Mouse (Mus musculus) adrenal gland, postnatal 10 days (tissue): ENCODE measurements around the gene Lta. TPM values are rescaled to one million over a fixed set of nuclear protein-coding genes. Genes with fewer than 3 reads are reported as not detected.
"Not testable (repeated sequence)": the region's sequence is repeated elsewhere in the genome, so short reads cannot be mapped to it uniquely, and the experiment has no call there.

ENCODE experiments used
- DNase-seq: peaks from one replicate; pipeline ENCODE4 v3.0.0; 2021; ENCODE audit warnings: mixed read lengths
- total RNA-seq, 2 experiments: library from RNA; stranded (reverse); gene quantifications; 2 replicates each; pipeline ENCODE4 v1.2.3; 2021

The Lta gene
- total RNA-seq, 2 experiments from 2014 or later = 0.81 to 0.97 TPM

DNA sequence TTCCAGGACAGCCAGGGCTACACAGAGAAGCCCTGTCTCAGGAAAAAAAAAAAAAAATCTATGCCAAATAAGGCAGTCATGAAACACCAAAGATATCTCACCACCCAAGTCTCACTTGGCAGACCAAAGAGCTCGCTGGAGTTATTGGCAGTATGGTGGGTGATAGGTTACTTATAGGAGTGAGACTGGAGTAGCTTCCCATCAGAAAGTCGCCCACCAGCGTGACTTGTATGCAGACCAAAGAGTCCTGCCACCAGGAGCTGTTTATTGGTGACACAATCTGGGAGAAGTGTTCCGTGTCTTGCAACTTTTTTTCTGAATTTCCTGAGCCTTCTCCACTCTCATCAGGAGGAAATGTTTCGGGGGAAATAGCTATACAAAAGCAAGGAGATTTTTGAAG lies 34.5 kb upstream of the Lta start:
- no peak for DNase-seq

DNA sequence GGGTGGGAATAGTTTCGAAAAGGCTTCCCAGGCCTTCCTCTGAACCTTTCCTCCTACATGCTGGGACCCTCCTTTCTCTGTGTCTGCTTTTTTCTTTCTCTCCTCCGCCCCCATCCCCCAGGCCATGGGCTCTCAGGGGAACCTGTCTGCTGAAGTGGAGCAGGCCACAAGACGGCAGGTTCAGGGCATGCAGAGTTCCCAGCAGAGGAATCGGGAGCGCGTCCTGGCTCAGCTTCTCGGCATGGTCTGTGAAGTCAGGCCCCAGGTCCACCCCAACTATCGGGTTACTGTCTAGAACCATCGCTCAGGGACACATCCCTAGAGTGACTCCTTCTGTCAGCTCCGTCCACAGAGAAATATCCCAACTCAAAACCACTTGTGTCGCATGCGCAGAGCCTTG lies 32.4 kb upstream of the Lta start:
- no peak for DNase-seq

DNA sequence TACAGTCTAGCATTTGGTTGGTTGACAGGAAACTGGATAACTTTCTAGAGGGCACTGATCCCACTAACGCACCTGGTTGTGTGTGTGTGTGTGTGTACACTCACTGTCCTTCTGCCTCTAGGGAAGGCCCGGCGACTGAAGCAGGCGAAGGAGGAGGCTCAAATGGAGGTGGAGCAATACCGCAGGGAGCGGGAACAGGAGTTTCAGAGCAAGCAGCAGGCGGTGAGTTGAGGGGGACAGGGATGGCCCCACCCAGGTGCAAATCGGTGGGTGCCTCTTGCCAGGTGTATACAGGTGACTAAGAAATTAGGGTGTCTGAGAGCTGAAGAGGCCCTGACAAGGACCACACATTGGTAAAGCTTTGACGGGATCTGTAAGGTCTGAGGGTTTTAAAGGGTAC lies 31.8 kb upstream of the Lta start:
- DNase-seq = no peak

DNA sequence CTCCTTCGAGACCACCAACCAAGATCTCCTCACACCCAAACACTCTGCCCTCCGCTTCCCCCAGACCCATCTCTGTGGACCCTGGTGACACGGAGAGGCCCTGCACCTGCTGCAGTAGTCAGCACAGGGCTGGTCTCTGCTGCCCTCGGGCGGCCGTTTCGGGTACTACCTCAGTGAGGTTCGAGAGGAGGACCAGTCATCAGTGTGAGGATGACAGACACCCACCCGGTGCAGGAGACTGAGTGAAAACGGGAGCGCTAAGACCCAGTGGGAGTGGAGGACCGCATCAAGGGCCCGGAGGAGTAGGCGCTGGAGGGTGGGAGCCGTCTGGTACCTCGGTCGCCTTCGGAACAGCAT lies 31.2 kb upstream of the Lta start:
- DNase-seq = peak; percentile 99

DNA sequence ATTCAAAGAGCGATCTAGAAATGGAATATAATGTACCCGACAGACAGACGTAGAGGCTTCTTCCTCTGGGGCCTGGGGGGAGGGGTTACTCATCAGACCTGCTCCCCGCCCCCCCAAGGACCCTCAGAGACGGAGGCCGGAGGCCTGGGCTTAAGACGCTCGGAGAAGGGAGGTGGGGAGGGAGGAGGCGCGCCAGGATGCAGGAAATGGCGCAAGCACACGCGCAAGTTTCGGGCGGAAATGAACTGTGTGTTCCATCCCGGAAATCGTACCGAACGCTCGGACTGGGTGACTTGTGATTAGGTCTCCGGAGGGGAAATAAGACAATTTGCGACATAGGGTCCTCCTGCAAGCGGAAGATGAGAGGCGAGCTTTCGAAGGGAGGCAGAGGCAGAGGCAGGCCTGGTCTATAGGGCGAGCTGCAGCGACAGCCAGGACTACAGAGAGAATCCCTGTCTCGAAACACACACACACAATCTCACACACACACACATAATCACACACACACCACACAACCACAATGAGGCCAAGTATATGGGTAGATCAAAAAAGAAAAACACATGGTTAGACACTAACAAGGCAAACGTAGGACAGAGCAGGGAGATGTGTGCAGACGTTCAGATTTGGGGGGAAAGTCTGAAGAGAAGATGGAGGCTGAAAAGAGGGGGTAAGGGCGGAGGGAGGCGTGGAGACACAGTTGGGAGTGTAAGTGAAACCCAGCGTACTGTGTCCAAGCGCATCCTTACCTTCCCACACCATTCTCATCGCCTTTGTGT lies 30.7 kb upstream of the Lta start, which contains the start of gene Nfkbil1:
Gene Nfkbil1 (minus strand): TSS at position 179 of the 776 bp plus-strand sequence.
- peak; percentile 94 for DNase-seq

DNA sequence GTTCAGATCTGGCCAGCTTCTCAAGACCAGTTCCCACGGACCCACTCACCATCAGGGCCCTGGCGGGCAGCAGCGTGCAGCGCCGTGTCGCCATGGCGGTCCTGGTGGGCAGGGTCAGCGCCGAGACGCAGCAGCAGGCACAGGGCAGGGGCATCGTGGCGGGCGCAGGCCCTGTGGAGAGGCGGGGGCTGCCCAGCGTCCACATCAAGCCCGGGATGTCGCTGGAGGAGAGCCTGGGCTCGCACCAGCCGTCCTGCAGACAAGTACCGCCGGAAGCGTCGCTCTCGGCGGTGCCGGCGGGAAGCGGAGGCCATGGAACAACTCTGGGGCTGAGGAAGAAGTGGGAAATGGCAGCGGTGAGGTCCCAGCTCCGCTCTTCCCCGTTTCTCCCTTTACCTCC lies 29.8 kb upstream of the Lta start:
- peak; percentile 68 for DNase-seq

DNA sequence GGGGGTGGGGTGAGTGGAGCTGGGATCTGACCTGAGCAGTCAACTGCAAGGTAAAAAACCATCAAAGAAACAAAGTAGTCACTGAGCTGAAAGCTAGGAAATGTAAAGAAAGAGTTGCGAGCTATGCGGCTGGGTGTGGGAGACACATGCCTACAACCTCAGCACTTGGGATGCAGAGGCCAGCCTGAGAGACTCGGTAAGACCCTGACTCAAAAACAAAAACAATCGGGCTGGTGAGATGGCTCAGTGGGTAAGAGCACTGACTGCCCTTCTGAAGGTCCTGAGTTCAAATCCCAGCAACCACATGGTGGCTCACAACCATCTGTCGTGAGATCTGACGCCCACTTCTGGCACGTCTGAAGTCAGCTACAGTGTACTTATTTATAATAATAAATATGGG lies 28.9 kb upstream of the Lta start:
- not testable (repeated sequence) for DNase-seq

DNA sequence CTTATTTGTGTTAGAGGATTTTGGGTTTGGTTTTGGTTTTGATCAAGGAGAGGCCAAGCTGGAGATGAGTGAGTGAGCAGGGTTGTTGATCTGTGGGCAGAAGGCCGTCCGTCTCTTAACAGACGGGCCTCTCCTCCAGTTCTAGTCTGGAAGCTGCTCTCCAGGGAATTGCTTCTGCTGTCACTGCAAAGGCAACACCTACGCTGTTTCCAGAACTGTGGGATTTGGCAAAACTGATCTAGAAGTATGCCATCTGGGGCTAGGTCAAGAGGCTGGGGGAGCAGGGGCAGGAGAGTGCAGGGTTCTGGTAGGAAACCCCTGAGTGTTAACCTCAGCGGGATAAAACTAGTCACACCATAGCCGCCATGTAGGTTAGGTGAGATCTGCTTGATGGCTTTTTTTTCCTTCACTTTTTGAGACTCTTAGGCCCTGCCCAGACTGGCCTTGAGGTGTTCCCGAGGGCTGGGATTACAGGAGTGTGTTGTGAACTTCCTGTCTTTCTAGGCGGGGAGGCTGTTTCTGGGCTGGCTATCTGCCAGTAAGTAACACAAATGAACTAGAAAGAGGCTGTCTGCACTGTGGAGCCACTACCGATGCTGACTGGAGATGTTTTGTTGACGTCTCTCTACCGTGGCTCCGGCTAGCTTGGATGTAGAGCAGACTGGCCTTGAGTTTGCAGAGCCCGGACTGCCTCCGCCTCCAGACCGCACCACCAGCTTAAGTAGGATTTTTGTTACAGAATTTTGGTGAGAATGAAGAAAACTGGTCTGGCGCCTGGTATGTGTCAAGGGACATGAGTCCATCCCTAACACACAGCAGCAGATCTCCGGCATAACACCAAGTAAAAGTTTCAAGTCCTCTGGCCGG lies 28.2 kb upstream of the Lta start, which contains the start of gene Atp6v1g2:
Gene Atp6v1g2 (plus strand): TSS at position 547 of the 867 bp plus-strand sequence.
- peak; percentile 54 for DNase-seq

DNA sequence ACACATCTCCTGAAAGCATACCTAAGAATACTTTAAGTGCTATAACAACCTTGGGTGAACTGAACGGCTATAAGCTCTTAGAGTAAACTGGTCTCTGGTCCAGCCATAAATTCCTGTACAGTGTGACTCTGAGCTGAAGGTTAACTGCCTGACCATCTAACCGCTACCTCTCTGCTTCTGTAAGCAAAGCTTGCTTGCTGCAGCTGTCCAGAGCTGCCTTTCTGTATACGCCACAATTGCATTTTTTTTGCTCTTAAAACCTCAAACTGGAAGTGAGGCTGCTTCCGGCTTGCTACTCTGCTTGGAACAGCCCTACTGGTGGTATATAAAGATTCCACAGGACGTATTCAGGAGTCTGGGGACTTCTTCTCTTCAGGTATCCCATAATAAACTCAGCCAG lies 27.5 kb upstream of the Lta start:
- no peak for DNase-seq

DNA sequence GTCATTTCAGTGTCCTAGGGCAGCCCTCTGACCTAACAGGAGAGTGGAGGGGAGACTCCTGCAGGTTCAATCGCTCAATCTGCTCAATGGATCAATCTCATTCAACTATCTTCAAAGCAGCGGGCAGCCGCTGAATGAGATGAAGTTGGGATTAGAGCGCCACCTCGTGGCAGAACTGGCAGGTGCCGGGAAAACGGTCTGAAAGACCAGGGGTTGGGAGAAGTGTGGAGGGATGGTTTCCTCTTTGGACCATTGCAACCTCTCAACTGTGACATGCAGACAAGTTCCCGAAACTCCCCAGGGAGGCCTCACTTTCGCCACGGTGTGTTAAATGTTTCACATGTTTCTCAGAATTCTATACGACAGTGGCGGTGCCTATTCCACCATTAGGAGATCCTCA lies 26.9 kb upstream of the Lta start:
- DNase-seq = peak; percentile 92

DNA sequence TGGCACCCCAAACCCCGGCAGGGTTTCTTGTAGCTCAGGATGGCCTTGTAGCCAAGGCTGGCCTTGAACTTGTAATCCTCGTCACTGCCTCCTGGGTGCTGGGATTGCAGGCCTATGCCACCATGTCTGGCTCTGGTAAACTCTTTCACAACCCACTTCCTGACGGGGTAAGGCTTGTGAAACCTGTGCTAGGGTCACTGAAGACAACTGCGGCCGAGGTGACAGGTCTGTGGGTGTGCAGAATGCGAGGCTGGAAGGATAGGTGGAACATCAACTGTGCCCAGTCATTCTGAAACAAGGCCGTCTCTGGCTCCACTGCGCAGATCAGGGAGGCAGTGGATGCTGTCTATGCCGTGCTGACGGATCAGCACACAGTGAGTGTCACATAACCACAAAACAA lies 25.9 kb upstream of the Lta start:
- DNase-seq = no peak

DNA sequence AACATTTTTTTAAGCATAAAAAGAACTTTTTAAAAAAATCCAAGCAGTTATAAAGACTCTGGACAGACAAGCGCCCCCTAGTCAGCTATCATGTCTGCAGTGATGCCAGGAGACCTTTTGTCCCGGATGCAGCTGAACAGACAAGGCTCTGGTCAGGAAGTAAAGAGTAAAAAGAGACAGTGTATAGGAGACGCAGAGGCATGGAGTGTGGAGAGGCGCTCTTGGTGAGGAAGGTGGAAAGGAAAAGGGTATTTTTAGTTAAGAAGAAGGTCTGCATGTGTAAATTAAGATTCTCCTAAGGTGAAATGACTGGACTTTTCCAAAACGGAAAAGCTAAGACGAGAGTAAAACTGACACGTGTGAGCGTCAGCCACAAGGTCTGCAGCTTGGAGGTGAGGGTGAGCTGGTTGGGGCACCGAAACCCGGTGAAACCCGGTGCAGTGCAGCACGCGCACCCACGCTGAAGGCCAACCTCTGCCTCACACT lies 21.5 kb upstream of the Lta start:
- DNase-seq = no peak

DNA sequence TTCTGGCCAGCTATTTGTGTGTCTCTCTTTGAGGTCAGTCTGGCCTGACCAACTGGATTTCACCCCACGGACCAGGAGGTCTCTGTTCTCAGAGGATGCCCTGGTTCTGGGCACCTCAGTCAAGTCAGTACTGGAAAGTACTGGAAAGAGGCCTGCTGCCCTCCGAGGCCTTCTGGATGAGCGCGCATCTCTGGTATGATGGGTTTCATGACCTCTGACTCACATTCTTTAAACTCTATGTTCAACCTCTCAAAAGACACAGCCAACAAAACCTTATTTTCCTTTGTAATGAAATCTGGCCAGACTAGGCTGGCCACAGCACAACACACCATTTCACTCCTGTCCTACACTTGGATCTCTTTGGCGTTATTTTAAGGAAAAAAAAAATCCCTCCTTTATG lies 20.3 kb upstream of the Lta start:
- DNase-seq = no peak

DNA sequence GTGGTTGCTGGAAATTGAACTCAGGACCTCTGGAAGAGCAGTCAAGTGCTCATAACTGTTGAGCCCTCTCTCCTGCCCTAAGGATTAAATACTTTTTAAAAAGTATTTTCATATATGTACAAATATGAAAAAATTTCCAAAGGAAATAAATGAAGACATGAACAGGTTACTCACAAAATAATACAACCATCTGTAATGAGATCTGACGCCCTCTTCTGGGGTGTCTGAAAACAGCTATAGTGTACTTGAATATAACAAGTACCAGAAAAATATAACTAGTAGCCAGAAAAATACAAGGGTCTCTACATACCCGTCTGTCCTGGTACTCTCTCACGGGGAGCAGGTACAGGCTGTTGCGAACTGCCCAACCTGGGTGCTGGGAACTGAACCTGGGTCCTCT lies 19.5 kb upstream of the Lta start:
- no peak for DNase-seq

DNA sequence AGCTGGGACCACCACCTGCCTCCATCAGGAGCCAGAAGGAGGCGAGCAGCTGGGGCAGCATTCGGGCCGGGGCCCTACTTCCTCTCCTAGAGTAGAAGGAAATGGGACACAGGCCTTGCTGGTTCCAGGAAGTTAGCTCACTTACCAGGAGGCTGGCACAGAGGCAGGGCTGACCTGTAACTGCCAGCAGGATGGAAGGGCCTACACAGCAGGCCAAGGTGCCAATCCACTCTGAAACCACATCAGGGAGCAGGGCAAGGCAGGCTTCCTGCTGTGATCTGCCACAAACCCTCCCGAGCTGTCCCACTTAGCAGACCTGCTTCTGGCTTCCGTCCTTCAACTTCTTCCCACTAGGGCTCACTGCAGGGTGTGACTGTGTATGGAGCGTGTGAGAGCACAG lies 17.1 kb upstream of the Lta start:
- no peak for DNase-seq

DNA sequence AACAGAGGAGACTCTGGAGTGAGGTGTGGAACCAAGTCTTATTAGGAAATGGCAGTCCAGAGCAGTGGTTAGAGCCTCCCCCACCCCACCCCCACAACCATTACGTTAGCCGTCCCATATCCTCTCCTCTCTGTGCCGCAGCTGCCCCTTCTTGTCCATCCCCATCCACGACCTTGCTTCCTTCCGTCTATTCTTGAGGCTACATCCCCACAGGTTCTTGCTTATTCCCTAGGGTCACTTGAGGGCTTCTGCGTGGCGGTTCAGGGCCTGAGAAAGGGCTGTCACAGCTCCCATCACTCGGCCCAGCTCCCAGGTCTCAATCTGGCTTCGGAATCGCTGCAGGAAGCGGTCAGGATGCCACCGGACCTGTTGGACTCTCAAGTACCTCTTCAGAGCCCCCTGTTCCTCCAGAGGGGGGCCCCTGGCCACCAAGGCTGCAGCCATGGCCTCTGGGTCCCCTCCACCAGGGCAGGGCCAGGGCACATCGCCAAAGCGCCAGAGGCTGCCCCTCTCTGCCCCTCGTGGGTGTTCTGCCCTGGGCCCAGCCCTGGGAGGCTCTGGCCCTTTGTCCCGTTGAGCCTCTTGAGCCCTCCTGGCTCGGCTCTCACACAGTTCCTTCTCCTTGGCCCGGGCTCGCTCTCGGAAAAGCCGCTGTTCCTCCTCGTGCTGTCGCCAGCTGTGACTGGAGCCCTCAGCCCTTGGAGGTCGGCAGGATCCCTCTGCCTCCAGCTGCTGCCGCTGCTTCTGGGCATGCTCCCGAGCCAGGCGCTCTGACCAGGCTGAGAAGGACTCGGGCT lies 15.2 kb upstream of the Lta start, which contains the start of gene Gm16181:
Gene Gm16181 (plus strand): TSS at position 679 of the 797 bp plus-strand sequence.
- DNase-seq = no peak

DNA sequence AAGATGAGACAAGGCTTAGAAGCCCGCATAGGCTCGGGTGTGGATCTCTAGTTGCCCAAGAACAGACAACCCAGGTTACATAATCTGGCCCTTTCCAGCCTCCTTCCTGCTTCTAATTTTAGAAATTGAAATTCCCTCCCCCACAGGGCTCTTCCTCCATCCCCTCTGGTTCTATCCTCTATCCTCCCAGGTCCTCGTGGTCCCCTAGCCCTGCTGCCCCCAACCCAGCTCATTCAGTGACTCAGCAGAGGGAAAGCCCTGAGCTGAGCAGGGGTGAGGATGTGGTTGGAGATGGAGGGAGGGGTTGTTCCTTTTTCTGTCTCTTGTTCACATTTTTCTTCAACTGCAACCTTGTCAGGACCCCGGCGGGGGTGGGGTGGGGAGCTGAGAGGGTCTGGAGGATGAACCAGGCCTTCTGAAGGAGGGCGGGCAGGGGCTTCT lies 14.5 kb upstream of the Lta start:
- no peak for DNase-seq

DNA sequence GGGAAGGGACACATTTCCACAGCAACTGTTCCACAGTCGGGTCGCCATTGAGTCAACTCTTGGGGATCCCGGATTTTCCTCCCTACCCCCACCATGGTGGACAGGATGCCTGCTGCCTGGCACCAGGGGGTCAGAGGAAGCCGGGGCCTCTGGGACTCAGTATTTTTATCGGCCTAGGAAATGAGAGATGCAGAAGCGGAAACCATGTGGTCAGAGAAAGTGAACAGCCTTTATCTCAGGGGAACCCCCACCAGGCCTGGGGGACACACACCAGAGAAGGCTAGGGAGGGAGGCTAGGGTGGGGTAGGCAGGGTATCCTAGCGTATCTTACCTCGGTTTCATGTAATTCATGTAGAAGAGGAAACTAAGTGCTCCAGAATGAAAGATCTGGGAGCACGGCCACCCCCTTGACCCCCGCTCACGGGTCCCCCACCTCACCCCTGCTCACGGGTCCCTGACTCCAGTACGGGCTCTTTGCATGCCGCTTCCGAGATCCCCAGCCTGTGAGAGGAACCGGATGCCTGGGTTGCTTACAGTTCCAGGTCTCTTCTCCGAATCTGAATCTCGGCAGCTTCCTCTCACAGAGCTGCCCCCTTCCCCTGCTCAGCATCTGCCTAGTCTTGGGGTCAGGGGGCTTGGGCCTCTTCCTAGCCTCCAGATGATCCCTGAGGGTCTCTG lies 13.5 kb upstream of the Lta start:
- DNase-seq = peak; percentile 48

DNA sequence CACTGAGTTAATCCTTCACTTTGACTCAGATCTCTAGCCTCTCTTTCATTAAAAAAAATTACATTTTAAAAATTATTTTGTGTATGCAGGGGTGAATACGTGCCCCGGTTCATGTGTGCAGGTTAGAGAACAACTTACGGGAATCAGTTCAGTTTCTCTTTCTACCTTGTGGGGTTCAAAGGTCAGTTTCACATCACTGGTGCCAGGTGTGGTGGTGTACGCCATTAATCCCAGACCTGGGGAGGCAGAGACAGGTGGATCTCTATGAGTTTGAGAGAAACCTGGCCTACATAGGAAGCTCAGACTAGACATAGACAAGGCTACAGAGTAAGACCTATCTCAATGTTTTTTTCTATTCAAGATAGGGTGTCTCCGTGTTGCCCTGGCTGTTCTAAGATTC lies 7.9 kb upstream of the Lta start:
- DNase-seq = no peak

DNA sequence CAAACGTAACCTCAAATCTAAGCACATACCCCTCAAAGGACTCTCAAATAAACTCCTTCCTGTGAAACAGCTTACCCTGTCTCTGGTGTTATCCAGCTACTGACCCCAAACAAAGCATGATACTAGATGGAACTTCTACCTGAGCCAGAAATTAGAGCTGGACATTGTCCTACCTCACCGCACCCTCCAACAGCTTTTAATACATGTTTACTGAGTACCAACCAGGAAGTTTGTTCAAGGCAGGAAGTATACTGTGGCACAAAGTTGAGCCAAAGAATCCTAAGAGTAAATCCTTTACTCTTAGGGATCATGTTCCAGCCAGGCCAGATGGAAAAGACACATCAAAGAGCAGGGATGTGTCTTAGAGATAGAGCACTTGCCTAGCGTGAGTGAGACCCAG lies 5.4 kb upstream of the Lta start:
- DNase-seq = no peak

DNA sequence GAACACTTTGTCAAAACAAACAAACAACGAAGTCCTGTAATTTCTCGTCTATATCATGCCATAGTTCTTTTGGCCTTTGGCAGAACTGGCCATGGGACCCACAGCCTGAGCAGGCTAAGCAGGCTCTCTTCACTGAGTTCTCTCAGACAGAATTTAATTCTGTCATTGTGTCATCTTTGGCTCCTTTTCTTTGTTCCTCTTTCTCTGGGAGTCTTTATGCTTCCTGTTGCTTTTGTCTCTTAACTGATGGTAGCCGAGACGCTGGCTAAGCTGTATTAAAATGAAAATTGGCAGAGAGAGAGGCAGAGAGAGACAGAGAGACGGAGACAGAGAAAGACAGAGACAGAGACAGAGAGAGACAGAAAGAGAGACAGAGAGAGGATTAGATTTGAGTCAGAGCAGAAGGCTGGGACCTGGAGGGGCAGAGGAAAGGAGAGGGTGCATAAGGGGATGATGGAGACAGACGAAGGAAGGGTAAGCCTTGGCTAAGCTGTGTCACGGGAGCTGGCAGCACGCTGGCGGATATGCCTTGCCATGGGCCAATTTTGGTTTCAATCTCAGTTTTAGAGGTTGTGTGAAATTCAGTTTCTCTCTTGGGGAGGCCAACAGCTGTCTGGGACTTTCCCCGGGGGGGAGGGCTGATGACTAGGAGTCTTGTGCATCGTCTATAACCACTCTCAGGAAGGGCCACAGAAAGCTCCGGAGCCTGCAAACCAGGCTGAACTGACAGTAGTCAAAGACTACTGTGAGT lies 4.8 kb upstream of the Lta start:
- DNase-seq = no peak
